Mouse (Mus musculus) small intestine, adult 10 weeks (tissue): ENCODE results near the gene Hist2h3c2. TPM values are rescaled to one million over a fixed set of nuclear protein-coding genes. Genes with fewer than 3 reads are reported as not detected.

Experiments used
- polyA plus RNA-seq: library from polyadenylated mRNA; stranded (reverse); fragments of 350-450 nt; fragmentation: Illumina TruSeq; extraction: RNeasy Lipid Tissue Mini Kit (QIAGEN cat#74804); gene quantifications from one replicate; pipeline ENCODE4 v1.2.3, GENCODE M21; 2014; ENCODE audit warnings: low replicate concordance

Gene Hist2h3c2
- polyA plus RNA-seq, result 1.3 TPM

DNA sequence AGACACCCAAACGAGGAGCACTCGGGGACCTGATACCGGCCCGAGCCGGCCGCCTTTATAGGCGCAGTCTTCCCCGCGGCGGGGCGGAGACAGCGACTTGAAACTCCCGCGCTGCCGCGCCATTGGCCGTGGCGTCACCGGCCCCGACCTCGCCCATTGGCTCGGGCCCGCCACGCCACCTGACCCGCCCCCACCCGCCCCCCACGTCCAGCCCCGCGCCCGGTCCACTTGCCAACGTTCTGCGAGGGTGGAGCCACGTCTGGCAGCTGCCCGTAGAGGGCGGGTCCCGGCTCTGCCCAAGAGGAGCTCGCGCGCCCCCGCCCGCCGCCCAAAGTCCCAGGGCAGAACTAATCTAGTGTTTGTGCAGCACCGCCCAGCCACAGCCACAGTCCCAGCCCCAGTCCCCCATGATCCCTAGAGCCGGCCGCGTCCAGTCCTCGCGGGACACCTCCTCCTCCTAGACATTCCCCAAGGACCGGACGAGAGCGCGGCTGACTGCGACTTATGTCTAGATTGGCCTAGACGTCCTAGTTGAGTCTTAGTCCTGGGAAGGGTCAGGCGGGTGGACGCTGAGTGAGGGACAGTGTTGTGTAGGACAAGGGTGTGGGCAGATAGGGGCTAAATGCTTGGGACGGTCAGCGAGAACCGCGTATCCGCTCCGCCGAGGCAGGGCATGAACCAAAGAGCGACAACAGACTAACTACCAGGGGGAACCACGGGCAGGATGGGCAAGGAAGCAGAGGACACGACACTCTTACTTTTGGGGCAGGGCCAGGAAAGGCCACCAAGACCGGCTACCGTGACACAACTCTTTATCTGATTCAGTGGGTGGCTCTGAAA is at the start of gene Hist2h3c2:
Hist2h3c2 (minus strand) TSS at position 174 of the 840 bp plus-strand sequence.

DNA sequence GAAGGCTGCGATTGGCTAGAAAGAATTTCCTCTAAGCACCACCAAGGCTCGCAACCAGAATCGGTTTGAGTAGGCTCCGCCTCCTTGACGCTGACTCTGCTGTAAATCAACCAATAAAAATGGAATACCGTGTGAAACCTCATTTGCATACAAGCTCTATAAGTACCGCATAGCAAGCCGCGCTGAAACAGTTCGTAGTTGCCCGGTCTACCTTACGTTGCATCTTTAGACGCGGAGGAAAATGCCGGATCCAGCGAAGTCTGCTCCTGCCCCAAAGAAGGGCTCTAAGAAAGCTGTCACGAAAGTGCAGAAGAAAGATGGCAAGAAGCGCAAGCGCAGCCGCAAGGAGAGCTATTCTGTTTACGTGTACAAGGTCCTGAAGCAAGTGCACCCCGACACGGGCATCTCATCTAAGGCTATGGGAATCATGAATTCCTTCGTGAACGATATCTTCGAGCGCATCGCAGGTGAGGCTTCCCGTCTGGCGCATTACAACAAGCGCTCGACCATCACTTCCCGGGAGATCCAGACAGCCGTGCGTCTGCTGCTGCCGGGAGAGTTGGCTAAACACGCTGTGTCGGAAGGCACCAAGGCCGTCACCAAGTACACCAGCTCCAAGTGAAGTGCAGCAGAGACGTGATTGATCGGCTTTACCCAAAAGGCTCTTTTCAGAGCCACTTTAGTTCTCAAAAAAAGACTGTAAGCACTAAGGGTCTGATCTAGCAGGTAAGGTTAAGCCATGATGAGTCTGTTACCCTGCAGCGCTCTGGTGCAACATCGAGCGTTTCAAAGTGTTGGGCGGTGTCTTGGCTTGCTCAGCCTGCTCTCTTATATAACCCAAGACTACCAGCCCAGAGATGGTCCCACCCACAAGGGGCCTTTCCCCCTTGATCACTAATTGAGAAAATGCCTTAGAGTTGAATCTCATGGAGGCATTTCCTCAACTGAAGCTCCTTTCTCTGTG is 30.9 kb upstream of the Hist2h3c2 start, which contains the start of gene Hist2h2bb:
Hist2h2bb (plus strand) TSS at position 242 of the 964 bp plus-strand sequence.

DNA sequence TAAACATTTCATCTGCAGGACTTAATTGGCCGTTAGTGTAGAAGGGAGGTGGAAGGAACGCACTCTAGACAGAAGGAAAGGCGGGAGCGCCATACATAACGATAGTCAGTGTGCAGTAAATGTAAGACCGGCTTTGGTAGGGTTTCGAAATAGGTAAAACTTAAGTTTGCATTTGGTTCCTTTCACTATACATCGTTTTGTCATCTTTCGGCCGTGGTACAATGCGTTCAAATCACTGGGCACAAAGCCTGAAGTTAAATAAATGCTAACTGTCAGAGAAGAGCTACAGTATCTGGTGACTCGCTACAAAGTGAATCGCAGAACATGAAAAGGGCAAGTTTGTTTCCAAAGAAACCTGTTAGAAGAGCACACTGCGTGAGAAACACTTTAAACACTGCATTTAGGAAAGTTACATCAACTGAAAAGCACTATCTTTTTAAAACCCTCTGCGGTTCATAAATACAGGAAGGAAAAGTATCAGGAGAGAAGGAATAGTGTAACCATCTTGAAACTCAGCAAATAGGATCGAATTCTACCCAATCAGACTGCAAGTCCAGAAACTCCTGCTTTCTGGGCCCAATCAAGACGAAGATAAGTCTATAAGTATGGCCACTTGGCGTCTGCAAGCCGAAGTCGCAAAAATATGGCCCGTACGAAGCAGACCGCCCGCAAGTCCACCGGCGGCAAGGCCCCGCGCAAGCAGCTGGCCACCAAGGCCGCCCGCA is 29.3 kb upstream of the Hist2h3c2 start, which contains the start of gene Hist2h3b:
Hist2h3b (plus strand) TSS at position 604 of the 725 bp plus-strand sequence.

DNA sequence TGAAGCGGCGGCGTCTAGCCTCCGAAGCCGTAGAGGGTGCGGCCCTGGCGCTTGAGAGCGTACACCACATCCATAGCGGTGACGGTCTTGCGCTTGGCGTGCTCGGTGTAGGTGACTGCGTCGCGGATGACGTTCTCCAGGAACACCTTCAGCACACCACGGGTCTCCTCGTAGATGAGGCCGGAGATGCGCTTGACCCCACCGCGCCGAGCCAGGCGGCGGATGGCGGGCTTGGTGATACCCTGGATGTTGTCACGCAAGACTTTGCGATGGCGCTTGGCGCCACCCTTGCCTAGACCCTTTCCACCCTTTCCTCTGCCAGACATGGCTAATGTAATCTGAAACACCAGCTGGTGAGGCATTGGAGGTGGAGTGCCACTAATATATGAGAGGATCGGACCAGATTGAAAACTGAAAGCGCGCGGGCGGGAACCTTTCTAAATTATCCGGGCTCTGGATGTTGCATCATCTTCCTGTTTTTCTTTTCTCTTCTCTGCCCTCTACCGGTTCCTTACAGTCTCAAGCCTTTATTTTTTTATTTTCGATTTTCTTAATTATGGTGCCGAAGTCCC is 24.1 kb upstream of the Hist2h3c2 start, which contains the start of gene Hist2h4:
Hist2h4 (minus strand) TSS at position 333 of the 572 bp plus-strand sequence.

DNA sequence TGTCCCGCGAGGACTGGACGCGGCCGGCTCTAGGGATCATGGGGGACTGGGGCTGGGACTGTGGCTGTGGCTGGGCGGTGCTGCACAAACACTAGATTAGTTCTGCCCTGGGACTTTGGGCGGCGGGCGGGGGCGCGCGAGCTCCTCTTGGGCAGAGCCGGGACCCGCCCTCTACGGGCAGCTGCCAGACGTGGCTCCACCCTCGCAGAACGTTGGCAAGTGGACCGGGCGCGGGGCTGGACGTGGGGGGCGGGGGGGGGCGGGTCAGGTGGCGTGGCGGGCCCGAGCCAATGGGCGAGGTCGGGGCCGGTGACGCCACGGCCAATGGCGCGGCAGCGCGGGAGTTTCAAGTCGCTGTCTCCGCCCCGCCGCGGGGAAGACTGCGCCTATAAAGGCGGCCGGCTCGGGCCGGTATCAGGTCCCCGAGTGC is 7.5 kb upstream of the Hist2h3c2 start, which contains the start of gene Hist2h3c1:
Hist2h3c1 (plus strand) TSS at position 259 of the 430 bp plus-strand sequence.

DNA sequence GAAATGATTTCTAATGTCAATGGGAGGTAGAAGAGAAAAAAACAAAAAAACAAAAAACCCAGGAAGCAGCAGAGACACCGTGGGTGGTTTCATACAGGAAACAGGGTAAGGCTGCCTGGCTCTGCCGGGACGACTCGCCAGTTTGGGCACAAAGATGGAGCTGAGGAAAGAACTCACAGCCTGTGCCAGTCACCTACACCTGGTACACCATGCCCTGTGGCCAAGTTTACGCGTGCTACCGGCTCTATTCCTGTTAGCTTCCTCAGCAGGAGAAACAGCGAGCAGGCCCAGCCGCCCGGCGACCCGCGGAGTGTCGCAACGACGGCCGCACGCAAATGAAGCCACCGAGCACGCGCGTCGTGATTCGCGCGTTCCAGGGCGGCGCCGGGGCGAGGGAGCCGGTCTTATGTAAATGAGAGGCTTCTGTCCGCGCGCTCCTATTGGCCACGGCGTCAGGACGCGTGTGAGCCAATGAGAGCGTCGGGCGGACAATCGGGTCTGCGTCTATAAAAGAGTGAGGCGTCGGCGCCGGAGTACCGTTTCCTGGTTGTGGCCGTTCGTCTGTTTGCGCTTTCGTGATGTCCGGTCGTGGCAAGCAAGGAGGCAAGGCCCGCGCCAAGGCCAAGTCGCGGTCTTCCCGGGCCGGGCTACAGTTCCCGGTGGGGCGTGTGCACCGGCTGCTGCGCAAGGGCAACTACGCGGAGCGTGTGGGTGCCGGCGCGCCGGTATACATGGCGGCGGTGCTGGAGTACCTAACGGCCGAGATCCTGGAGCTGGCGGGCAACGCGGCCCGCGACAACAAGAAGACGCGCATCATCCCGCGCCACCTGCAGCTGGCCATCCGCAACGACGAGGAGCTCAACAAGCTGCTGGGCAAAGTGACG is 6.3 kb upstream of the Hist2h3c2 start, which contains the start of gene Hist2h2aa1:
Hist2h2aa1 (plus strand) TSS at position 495 of the 884 bp plus-strand sequence.

DNA sequence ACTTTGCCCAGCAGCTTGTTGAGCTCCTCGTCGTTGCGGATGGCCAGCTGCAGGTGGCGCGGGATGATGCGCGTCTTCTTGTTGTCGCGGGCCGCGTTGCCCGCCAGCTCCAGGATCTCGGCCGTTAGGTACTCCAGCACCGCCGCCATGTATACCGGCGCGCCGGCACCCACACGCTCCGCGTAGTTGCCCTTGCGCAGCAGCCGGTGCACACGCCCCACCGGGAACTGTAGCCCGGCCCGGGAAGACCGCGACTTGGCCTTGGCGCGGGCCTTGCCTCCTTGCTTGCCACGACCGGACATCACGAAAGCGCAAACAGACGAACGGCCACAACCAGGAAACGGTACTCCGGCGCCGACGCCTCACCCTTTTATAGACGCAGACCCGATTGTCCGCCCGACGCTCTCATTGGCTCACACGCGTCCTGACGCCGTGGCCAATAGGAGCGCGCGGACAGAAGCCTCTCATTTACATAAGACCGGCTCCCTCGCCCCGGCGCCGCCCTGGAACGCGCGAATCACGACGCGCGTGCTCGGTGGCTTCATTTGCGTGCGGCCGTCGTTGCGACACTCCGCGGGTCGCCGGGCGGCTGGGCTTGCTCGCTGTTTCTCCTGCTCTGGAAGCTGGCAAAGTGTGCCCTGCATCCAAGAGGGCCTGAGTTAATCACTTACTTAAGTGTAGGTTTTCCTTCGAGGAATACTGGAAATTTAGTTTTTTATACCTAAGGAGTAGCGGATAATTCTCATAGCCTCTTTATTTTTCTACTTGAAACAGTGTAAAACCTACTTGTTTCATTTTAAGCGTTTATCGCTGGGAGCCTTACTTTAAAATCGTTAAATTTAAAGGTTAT is 1.2 kb upstream of the Hist2h3c2 start, which contains the start of gene Hist2h2aa2:
Hist2h2aa2 (minus strand) TSS at position 328 of the 850 bp plus-strand sequence.

DNA sequence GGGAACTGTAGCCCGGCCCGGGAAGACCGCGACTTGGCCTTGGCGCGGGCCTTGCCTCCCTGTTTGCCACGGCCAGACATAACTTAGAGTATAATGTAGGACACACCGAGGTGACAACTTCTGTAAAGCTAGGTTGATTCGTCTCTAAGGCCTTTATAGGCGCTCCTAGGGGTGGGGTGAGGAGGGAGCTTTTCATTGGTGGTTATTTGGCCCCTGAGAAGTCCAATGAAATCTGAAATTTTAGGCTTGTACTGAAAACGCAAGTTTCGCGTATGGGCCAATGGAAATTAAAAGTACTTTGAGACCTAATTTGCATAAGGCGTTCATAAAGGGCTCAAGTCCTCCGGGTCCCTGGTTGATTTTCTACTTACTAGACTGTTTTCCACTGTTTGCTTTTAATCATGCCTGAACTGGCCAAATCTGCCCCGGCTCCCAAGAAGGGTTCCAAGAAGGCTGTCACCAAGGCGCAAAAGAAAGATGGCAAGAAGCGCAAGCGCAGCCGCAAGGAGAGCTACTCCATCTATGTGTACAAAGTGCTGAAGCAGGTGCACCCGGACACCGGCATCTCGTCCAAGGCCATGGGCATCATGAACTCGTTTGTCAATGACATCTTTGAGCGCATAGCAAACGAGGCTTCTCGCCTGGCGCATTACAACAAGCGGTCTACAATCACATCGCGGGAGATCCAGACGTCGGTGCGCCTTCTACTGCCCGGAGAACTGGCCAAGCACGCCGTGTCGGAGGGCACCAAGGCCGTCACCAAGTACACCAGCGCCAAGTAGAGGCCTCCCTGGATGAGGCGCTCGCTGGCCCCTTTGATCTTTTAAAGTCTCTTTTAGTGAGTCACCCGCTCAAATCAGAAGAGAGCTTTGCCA is 17.9 kb downstream of the Hist2h3c2 start, which contains the start of the genes Hist2h2ac and Hist2h2be:
Hist2h2ac (minus strand) TSS at position 116 of the 875 bp plus-strand sequence.
Hist2h2be (plus strand) TSS at position 355 of the 875 bp plus-strand sequence.

DNA sequence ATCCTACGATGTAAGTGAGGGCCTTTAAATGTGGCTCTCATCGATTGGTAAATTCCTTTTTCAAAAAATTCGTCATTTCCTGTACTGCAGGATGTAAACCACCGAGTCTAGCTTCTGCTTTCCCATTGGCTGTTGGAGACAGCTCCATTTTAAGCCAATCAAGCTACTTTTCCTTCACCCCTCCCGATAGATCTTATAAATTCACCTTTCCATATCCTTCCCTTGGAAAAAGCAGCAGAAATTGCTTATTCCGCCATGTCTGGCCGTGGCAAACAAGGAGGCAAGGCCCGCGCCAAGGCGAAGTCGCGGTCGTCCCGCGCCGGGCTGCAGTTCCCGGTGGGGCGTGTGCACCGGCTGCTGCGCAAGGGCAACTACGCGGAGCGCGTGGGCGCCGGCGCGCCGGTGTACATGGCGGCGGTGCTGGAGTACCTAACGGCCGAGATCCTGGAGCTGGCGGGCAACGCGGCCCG is 19.2 kb downstream of the Hist2h3c2 start, which contains the start of the genes Bola1 and Hist2h2ab:
Bola1 (minus strand) TSS at position 49 of the 470 bp plus-strand sequence.
Hist2h2ab (plus strand) TSS at position 205 of the 470 bp plus-strand sequence.

Other genes with a start within 250 kb of the Hist2h3c2 start
- 2.0 TPM for gene Plekho1, start 243.1 kb downstream of the Hist2h3c2 start, polyA plus RNA-seq
- gene Vps45, start 180.7 kb downstream of the Hist2h3c2 start, polyA plus RNA-seq, result 43.1 TPM
- gene Otud7b, start 134.6 kb downstream of the Hist2h3c2 start, polyA plus RNA-seq, result 18.3 TPM
- gene Mtmr11, start 77.1 kb downstream of the Hist2h3c2 start, polyA plus RNA-seq, result 8.0 TPM
- gene Sf3b4, start 66.8 kb downstream of the Hist2h3c2 start, polyA plus RNA-seq, result 9.9 TPM
- gene Sv2a, start 58.0 kb downstream of the Hist2h3c2 start, polyA plus RNA-seq, result 0.11 TPM
- gene Bola1, start 19.4 kb downstream of the Hist2h3c2 start, polyA plus RNA-seq, result 1.8 TPM
- not detected for gene Hist2h2ab, start 19.3 kb downstream of the Hist2h3c2 start, polyA plus RNA-seq
- not detected for gene Hist2h2ac, start 18.2 kb downstream of the Hist2h3c2 start, polyA plus RNA-seq
- gene Hist2h2be, start 18.0 kb downstream of the Hist2h3c2 start, polyA plus RNA-seq, result 9.9 TPM
- gene Hist2h2aa2, start 1.1 kb upstream of the Hist2h3c2 start, polyA plus RNA-seq, result not detected
- gene Hist2h2aa1, start 6.4 kb upstream of the Hist2h3c2 start, polyA plus RNA-seq, result not detected
- 23.6 TPM for gene Hist2h3c1, start 7.6 kb upstream of the Hist2h3c2 start, polyA plus RNA-seq
- not detected for gene Hist2h4, start 24.2 kb upstream of the Hist2h3c2 start, polyA plus RNA-seq
- not detected for gene Hist2h3b, start 29.5 kb upstream of the Hist2h3c2 start, polyA plus RNA-seq
- gene Hist2h2bb, start 30.6 kb upstream of the Hist2h3c2 start, polyA plus RNA-seq, result not detected
- gene Fcgr1, start 54.8 kb upstream of the Hist2h3c2 start, polyA plus RNA-seq, result 1.2 TPM
- not detected for gene BC107364, start 213.2 kb upstream of the Hist2h3c2 start, polyA plus RNA-seq